Mouse (Mus musculus): ENCODE results near the gene Crk.

GRCm38 (mm10) chr11:75669176-75669852 is 9.7 kb upstream of the Crk start:
- TF ChIP-seq CTCF (IDR thresholded peaks at IDR 0.05; ENCODE audit: low read depth, low read length) (no peak), POLR2A (IDR thresholded peaks at IDR 0.05; ENCODE audit: extremely low read depth, insufficient read depth, low read length) (no peak)
